Mouse (Mus musculus) lung, embryonic 15.5 days (tissue): ENCODE measurements around the gene Sh3bp5. TPM values are rescaled to one million over a fixed set of nuclear protein-coding genes. Genes with fewer than 3 reads are reported as not detected.

Source experiments
- ATAC-seq: fragments of 200-750 bp; cut with Nextera tagmentation; 2 replicates; pipeline ENCODE4 v1.8.0; 2017; ENCODE audit warnings: moderate number of reproducible peaks, borderline replicate concordance; ENCODE audit not compliant: low FRiP score, low TSS enrichment; ENCODE audit errors: extremely low read depth
- H3K27ac ChIP-seq: fragments of 300-500 bp; sonication (generic); 2 replicates; pipeline ENCODE4 v1.5.1; 2015; ENCODE audit warnings: moderate library complexity, mild to moderate bottlenecking, inconsistent platforms
- H3K27me3 ChIP-seq: fragments of 300-500 bp; sonication (generic); 2 replicates; pipeline ENCODE4 v1.6.1; 2015; ENCODE audit warnings: inconsistent platforms
- H3K36me3 ChIP-seq: fragments of 300-500 bp; sonication (generic); 2 replicates; pipeline ENCODE4 v1.6.1; 2015; ENCODE audit warnings: inconsistent platforms
- H3K4me1 ChIP-seq: fragments of 300-500 bp; sonication (generic); 2 replicates; pipeline ENCODE4 v1.6.1; 2015; ENCODE audit warnings: inconsistent platforms
- H3K4me2 ChIP-seq: fragments of 300-500 bp; sonication (generic); 2 replicates; pipeline ENCODE4 v1.6.1; 2015; ENCODE audit warnings: inconsistent platforms, mild to moderate bottlenecking, moderate library complexity
- H3K4me3 ChIP-seq: fragments of 300-500 bp; sonication (generic); 2 replicates; pipeline ENCODE4 v1.5.1; 2015; ENCODE audit warnings: mild to moderate bottlenecking, inconsistent platforms
- H3K9ac ChIP-seq: fragments of 300-500 bp; sonication (generic); 2 replicates; pipeline ENCODE4 v1.6.1; 2015; ENCODE audit warnings: inconsistent platforms
- H3K9me3 ChIP-seq: fragments of 300-500 bp; sonication (generic); 2 replicates; pipeline ENCODE4 v1.6.1; 2016; ENCODE audit warnings: inconsistent platforms
- WGBS: fragments of 180-500 bp; shearing (Covaris S2); methylation state at CpG from one replicate; pipeline ENCODE4 v1.1.7; 2015; 5-methylcytosine and 5-hydroxymethylcytosine counted together
- polyA plus RNA-seq: library from polyadenylated mRNA; unstranded; fragments of >200 nt; fragmentation: Nextera tagmentation; extraction: Ambion mirVana; gene quantifications from 2 replicates; pipeline ENCODE4 v1.2.1, GENCODE M21; 2015

Gene Sh3bp5
- polyA plus RNA-seq, 1 experiment from 2014 or later = 26.4 TPM

GRCm38 (mm10) chr14:31405652-31406051 lies 30.2 kb downstream of the Sh3bp5 start:
- H3K9me3 ChIP-seq = no peaks in the 10 kb centered on the region
- no peaks in the 10 kb centered on the region for H3K36me3 ChIP-seq
- WGBS = 79% methylated on average over 6 of the region's 6 CpGs
- ATAC-seq = no peak
- H3K27me3 ChIP-seq = peaks cover 45% of the 10 kb centered on the region
- no peak overlapping the region for H3K9ac ChIP-seq
- no peak overlapping the region for H3K4me3 ChIP-seq
- H3K27ac ChIP-seq = no peak overlapping the region
- H3K4me2 ChIP-seq = no peak overlapping the region
- peaks cover 28% of the 10 kb centered on the region for H3K4me1 ChIP-seq

- H3K4me3 ChIP-seq = no peak overlapping the region
- no peak for ATAC-seq
- no peaks in the 10 kb centered on the region for H3K36me3 ChIP-seq
- no peaks in the 10 kb centered on the region for H3K9me3 ChIP-seq
- H3K9ac ChIP-seq = no peak overlapping the region
- no peak overlapping the region for H3K27ac ChIP-seq
- peaks cover 35% of the 10 kb centered on the region; the same call in 1 of the 2 replicates for H3K27me3 ChIP-seq
- H3K4me1 ChIP-seq = peaks cover 23% of the 10 kb centered on the region
- WGBS = 87% methylated on average over 4 of the region's 4 CpGs
- H3K4me2 ChIP-seq = no peak overlapping the region
These were observed 31.2 kb downstream of the Sh3bp5 start for GRCm38 (mm10) chr14:31404663-31405062.

GRCm38 (mm10) chr14:31403995-31404394 lies 31.9 kb downstream of the Sh3bp5 start:
- Histone ChIP-seq H3K36me3 (no peaks in the 10 kb centered on the region), H3K4me3 (no peak overlapping the region), H3K4me1 (peaks cover 23% of the 10 kb centered on the region), H3K4me2 (no peak overlapping the region), H3K9me3 (no peaks in the 10 kb centered on the region), H3K9ac (no peak overlapping the region), H3K27ac (no peak overlapping the region), H3K27me3 (peaks cover 29% of the 10 kb centered on the region; the same call in 1 of the 2 replicates)
- ATAC-seq = peak; percentile 39; the same call in 1 of the 2 replicates
- WGBS = 47% methylated on average over 8 of the region's 8 CpGs

GRCm38 (mm10) chr14:31403556-31403955 lies 32.3 kb downstream of the Sh3bp5 start:
- Histone ChIP-seq H3K36me3 (no peaks in the 10 kb centered on the region), H3K4me2 (no peak overlapping the region), H3K27ac (no peak overlapping the region), H3K9ac (no peak overlapping the region), H3K27me3 (peaks cover 24% of the 10 kb centered on the region; the same call in 1 of the 2 replicates), H3K4me3 (no peak overlapping the region), H3K4me1 (peaks cover 21% of the 10 kb centered on the region), H3K9me3 (no peaks in the 10 kb centered on the region)
- WGBS = 54% methylated on average over 9 of the region's 9 CpGs
- ATAC-seq = no peak

GRCm38 (mm10) chr14:31402693-31403092 lies 33.2 kb downstream of the Sh3bp5 start:
- no peak overlapping the region for H3K4me2 ChIP-seq
- H3K9ac ChIP-seq = no peak overlapping the region
- ATAC-seq = no peak
- 74% methylated on average over 5 of the region's 5 CpGs for WGBS
- peaks cover 18% of the 10 kb centered on the region; the same call in 1 of the 2 replicates for H3K27me3 ChIP-seq
- H3K9me3 ChIP-seq = no peaks in the 10 kb centered on the region
- H3K27ac ChIP-seq = no peak overlapping the region
- H3K4me3 ChIP-seq = no peak overlapping the region
- H3K4me1 ChIP-seq = peaks cover 16% of the 10 kb centered on the region
- H3K36me3 ChIP-seq = no peaks in the 10 kb centered on the region

- Histone ChIP-seq H3K9ac (no peak overlapping the region), H3K36me3 (no peaks in the 10 kb centered on the region), H3K9me3 (no peaks in the 10 kb centered on the region), H3K4me3 (no peak overlapping the region), H3K4me2 (no peak overlapping the region), H3K4me1 (peaks cover 15% of the 10 kb centered on the region; the same call in 1 of the 2 replicates), H3K27me3 (peaks cover 11% of the 10 kb centered on the region; the same call in 1 of the 2 replicates), H3K27ac (no peak overlapping the region)
- 82% methylated on average over 6 of the region's 6 CpGs for WGBS
- no peak for ATAC-seq
These were observed 33.9 kb downstream of the Sh3bp5 start for GRCm38 (mm10) chr14:31401918-31402427.

GRCm38 (mm10) chr14:31400896-31401295 lies 35.0 kb downstream of the Sh3bp5 start:
- no peak for ATAC-seq
- Histone ChIP-seq H3K4me2 (no peak overlapping the region), H3K36me3 (no peaks in the 10 kb centered on the region), H3K4me1 (peaks cover 15% of the 10 kb centered on the region; the same call in 1 of the 2 replicates), H3K27me3 (peaks cover under 1% of the 10 kb centered on the region; the same call in 1 of the 2 replicates), H3K9ac (no peak overlapping the region), H3K4me3 (no peak overlapping the region), H3K27ac (no peak overlapping the region), H3K9me3 (no peaks in the 10 kb centered on the region)
- 55% methylated on average over 11 of the region's 11 CpGs for WGBS

GRCm38 (mm10) chr14:31400246-31400645 lies 35.6 kb downstream of the Sh3bp5 start:
- Histone ChIP-seq H3K4me1 (peaks cover 15% of the 10 kb centered on the region; the same call in 1 of the 2 replicates), H3K4me3 (no peak overlapping the region), H3K9me3 (no peaks in the 10 kb centered on the region), H3K36me3 (no peaks in the 10 kb centered on the region), H3K4me2 (no peak overlapping the region), H3K27me3 (no peaks in the 10 kb centered on the region; the same call in 1 of the 2 replicates), H3K9ac (no peak overlapping the region), H3K27ac (no peak overlapping the region)
- WGBS = 76% methylated on average over 7 of the region's 7 CpGs
- ATAC-seq = no peak

- ATAC-seq = no peak
- Histone ChIP-seq H3K27ac (no peak overlapping the region), H3K36me3 (no peaks in the 10 kb centered on the region), H3K27me3 (no peaks in the 10 kb centered on the region; the same call in 1 of the 2 replicates), H3K4me3 (no peak overlapping the region), H3K9me3 (no peaks in the 10 kb centered on the region), H3K4me1 (peaks cover 18% of the 10 kb centered on the region; the same call in 1 of the 2 replicates), H3K4me2 (no peak overlapping the region), H3K9ac (no peak overlapping the region)
- WGBS = 85% methylated on average over 3 of the region's 3 CpGs
These were observed 36.6 kb downstream of the Sh3bp5 start for GRCm38 (mm10) chr14:31399271-31399670.

GRCm38 (mm10) chr14:31398819-31399218 lies 37.1 kb downstream of the Sh3bp5 start:
- H3K36me3 ChIP-seq = no peaks in the 10 kb centered on the region
- H3K27ac ChIP-seq = no peak overlapping the region
- 91% methylated on average over 11 of the region's 11 CpGs for WGBS
- no peaks in the 10 kb centered on the region for H3K9me3 ChIP-seq
- no peak overlapping the region for H3K4me2 ChIP-seq
- H3K9ac ChIP-seq = no peak overlapping the region
- ATAC-seq = no peak
- no peak overlapping the region for H3K4me3 ChIP-seq
- H3K27me3 ChIP-seq = no peaks in the 10 kb centered on the region; the same call in 1 of the 2 replicates
- H3K4me1 ChIP-seq = peaks cover 18% of the 10 kb centered on the region

- no peak for ATAC-seq
These were observed 37.9 kb downstream of the Sh3bp5 start for GRCm38 (mm10) chr14:31397791-31398595.

GRCm38 (mm10) chr14:31397353-31397752 lies 38.5 kb downstream of the Sh3bp5 start:
- H3K4me2 ChIP-seq = no peak overlapping the region
- no peak overlapping the region for H3K9ac ChIP-seq
- H3K27ac ChIP-seq = no peak overlapping the region
- no peak overlapping the region for H3K4me3 ChIP-seq
- H3K36me3 ChIP-seq = no peaks in the 10 kb centered on the region
- no peak for ATAC-seq
- H3K27me3 ChIP-seq = no peaks in the 10 kb centered on the region; the same call in 1 of the 2 replicates
- H3K4me1 ChIP-seq = peaks cover 30% of the 10 kb centered on the region
- no peaks in the 10 kb centered on the region for H3K9me3 ChIP-seq
- WGBS = 73% methylated on average over 12 of the region's 12 CpGs

More at GRCm38 (mm10) chr14:31397791-31398595, 37.9 kb downstream of the Sh3bp5 start:
- no peak overlapping the region for H3K4me3 ChIP-seq
- no peaks in the 10 kb centered on the region for H3K36me3 ChIP-seq
- no peak overlapping the region for H3K27ac ChIP-seq
- no peaks in the 10 kb centered on the region; the same call in 1 of the 2 replicates for H3K27me3 ChIP-seq
- 74% methylated on average over 9 of the region's 9 CpGs for WGBS
- peaks cover 23% of the 10 kb centered on the region for H3K4me1 ChIP-seq
- H3K4me2 ChIP-seq = no peak overlapping the region
- no peaks in the 10 kb centered on the region for H3K9me3 ChIP-seq
- no peak overlapping the region for H3K9ac ChIP-seq
